ENCODE assay signal across 8 mouse cellular contexts in genomic region chr11:61494129-61494997, GRCm38 (mm10). TPM values are rescaled to one million over a fixed set of nuclear protein-coding genes. Genes with fewer than 3 reads are reported as not detected.
DNase-seq lines count a peak whose midpoint lies in the region; ATAC-seq and TF ChIP-seq lines count a peak whose summit lies in the region.

Gene Mapk7, minus strand, starts transcription at chr11:61494406.

- TF ChIP-seq EP300 in lung, postnatal 0 days (IDR thresholded peaks at IDR 0.05) = no peak

- TF ChIP-seq CTCF in cerebellum, adult 2 months (IDR thresholded peaks at IDR 0.05; ENCODE audit: borderline replicate concordance, insufficient read depth, low read depth, low read length) = no peak
- TF ChIP-seq CTCF in forebrain, postnatal 0 days (IDR thresholded peaks at IDR 0.05; ENCODE audit: low read depth) = no peak
- TF ChIP-seq CTCF in lung, postnatal 0 days (IDR thresholded peaks at IDR 0.05) = no peak

- H3K9ac ChIP-seq in forebrain, postnatal 0 days = peak within 1 kb of the TSS; percentile 72
- peak within 1 kb of the TSS; percentile 69 for H3K9ac ChIP-seq in lung, postnatal 0 days (replicated peaks; ENCODE audit: low read depth)

- peak within 1 kb of the TSS; percentile 65 for H3K4me2 ChIP-seq in forebrain, postnatal 0 days (ENCODE audit: low read depth)
- H3K4me2 ChIP-seq in lung, postnatal 0 days (replicated peaks; ENCODE audit: low read depth, low read length) = peak within 1 kb of the TSS; percentile 88

- H3K9me3 ChIP-seq in forebrain, postnatal 0 days (ENCODE audit: low read length) = no peaks in the 10 kb centered on the region
- no peaks in the 10 kb centered on the region for H3K9me3 ChIP-seq in lung, postnatal 0 days (ENCODE audit: low read length)

- H3K27me3 ChIP-seq in cerebellum, adult 2 months (ENCODE audit: control insufficient read depth, insufficient read depth, low read length) = no peaks in the 10 kb centered on the region
- no peaks in the 10 kb centered on the region for H3K27me3 ChIP-seq in forebrain, postnatal 0 days (ENCODE audit: insufficient read depth, low read length)
- no peaks in the 10 kb centered on the region for H3K27me3 ChIP-seq in lung, postnatal 0 days (replicated peaks; ENCODE audit: insufficient read depth, low read length)

- WGBS in cerebellum, adult 2 months = 1% methylated on average over 62 of the region's 62 CpGs
- 2% methylated on average over 62 of the region's 62 CpGs for WGBS in forebrain, postnatal 0 days
- 0% methylated on average over 54 of the region's 62 CpGs for WGBS in lung, postnatal 0 days

- H3K4me1 ChIP-seq in cerebellum, adult 2 months (ENCODE audit: control insufficient read depth, insufficient read depth, low read length) = peaks cover 25% of the 10 kb centered on the region
- peaks cover 10% of the 10 kb centered on the region; the same call in 1 of the 2 replicates for H3K4me1 ChIP-seq in forebrain, postnatal 0 days (ENCODE audit: insufficient read depth)
- H3K4me1 ChIP-seq in lung, postnatal 0 days (ENCODE audit: insufficient read depth, low read depth, low read length) = peaks cover 10% of the 10 kb centered on the region; the same call in 1 of the 2 replicates

- TF ChIP-seq POLR2A in cerebellum, adult 2 months (IDR thresholded peaks at IDR 0.05; ENCODE audit: borderline replicate concordance, insufficient read depth, low read length) = peak; percentile 60; the same call in 1 of the 2 replicates

- H3K27ac ChIP-seq in cerebellum, adult 2 months (ENCODE audit: insufficient read depth, low read length) = peak within 1 kb of the TSS; percentile 63
- H3K27ac ChIP-seq in forebrain, postnatal 0 days (ENCODE audit: low read depth, low read length) = peak within 1 kb of the TSS; percentile 88
- peak within 1 kb of the TSS; percentile 88 for H3K27ac ChIP-seq in lung, postnatal 0 days (ENCODE audit: low read length)

- H3K36me3 ChIP-seq in forebrain, postnatal 0 days (ENCODE audit: insufficient read depth) = peaks cover 26% of the 10 kb centered on the region
- H3K36me3 ChIP-seq in lung, postnatal 0 days (ENCODE audit: insufficient read depth, low read length) = peaks cover 13% of the 10 kb centered on the region; the same call in 1 of the 2 replicates

- peak within 1 kb of the TSS; percentile 94 for H3K4me3 ChIP-seq in cerebellum, adult 2 months (replicated peaks; ENCODE audit: insufficient read depth, low read depth, low read length)
- H3K4me3 ChIP-seq in forebrain, postnatal 0 days (ENCODE audit: low read depth, low read length) = peak within 1 kb of the TSS; percentile 56
- H3K4me3 ChIP-seq in lung, postnatal 0 days (ENCODE audit: low read depth, low read length) = peak within 1 kb of the TSS; percentile 83

- DNase-seq in MEL-GATA-1-ER (ENCODE audit: extremely low read depth, low read depth) = peak; percentile 91
- peak; percentile 96 to 97 for DNase-seq in cerebellum, adult 2 months
- DNase-seq in forebrain, postnatal 0 days = peak; percentile 100
- DNase-seq in heart, postnatal 4 days = peak; percentile 99
- peak; percentile 98 for DNase-seq in layer of hippocampus, adult 9-11 months
- peak; percentile 99 for DNase-seq in lung, postnatal 0 days (ENCODE audit: low spot score)
- DNase-seq in ovary, postnatal 14 days (ENCODE audit: low spot score) = peak; percentile 92
- peak; percentile 98 for DNase-seq in thymus, postnatal 14 days

- ATAC-seq in forebrain, postnatal 0 days = peak; percentile 97
- peak; percentile 93 for ATAC-seq in lung, postnatal 0 days

RNA-seq across cellular contexts. Expression of gene Mapk7, which starts in this region (rescaled TPM):
- 47.8 and 55.8 TPM in 2 replicates for polyA plus RNA-seq in cerebellum, adult 2 months (2012; rRNA removed)
- total RNA-seq in forebrain, postnatal 0 days (2014; rRNA removed) = 45.9 and 50.3 TPM in 2 replicates
- polyA plus RNA-seq in forebrain, postnatal 0 days (2015; fragmentation: Nextera tagmentation; extraction: Ambion mirVana) = 53.6 and 58.5 TPM in 2 replicates
- 10 to 100 TPM; 16.0 to 16.8 TPM for total RNA-seq in heart, postnatal 4 days (2021)
- 36.2 and 39.5 TPM in 2 replicates for polyA plus RNA-seq in lung, postnatal 0 days (2015; fragmentation: Nextera tagmentation; extraction: Ambion mirVana)

Comparison
In these comparisons a context has a peak if more than half of its experiments do, and no peak if none do; other contexts are left out.
1. Peak in every context shown above with its lines: DNase-seq, ATAC-seq, H3K4me3 ChIP-seq and H3K27ac ChIP-seq.